Comparison of ENCODE assay signal across 25 mouse cellular contexts in the genomic region with DNA sequence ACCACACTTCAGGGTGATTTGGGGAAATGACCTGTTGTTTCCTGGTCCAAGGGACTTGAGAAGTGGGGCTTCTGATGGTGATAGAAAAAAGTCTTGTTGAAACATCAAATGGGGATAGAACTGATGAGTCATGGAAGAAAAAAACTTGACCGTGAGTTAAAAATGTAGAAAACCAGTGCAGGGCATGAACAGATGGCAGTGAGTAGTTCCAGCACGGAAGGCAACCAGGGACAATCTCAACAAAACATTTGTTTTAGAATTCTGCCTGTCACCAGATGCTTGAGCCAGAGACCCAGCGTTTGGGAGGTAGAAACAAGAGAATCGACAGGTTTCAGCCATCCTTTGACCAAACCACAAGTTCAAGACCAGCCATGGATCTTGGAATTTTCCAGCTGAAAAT. TPM values are rescaled to one million over a fixed set of nuclear protein-coding genes. Genes with fewer than 3 reads are reported as not detected.
A peak's percentile ranks its signal among the peaks of the same experiment; 100 is the strongest.
DNase-seq lines count a peak whose midpoint lies in the region; ATAC-seq and TF ChIP-seq lines count a peak whose summit lies in the region.
"Had no signal": no experiment of that assay in that cellular context is flagged by ENCODE, and none has a peak within 500 bp of the region (broad histone marks: within the 10 kb centered on the region; RNA-seq: fewer than 3 reads in every experiment).

No protein-coding gene starts in this region.

- no peak for TF ChIP-seq CTCF in layer of hippocampus, adult 2 months (conservative IDR thresholded peaks at IDR 0.05)
- TF ChIP-seq CTCF in lung, adult 2 months (IDR thresholded peaks at IDR 0.05; ENCODE audit: insufficient read depth, low read length): no peak

- intact Hi-C loops in left cerebral cortex, postnatal 36 days (cut with DNase I): no loop called here

- peak; percentile 12 to 56 for DNase-seq in layer of hippocampus, adult 2 months (ENCODE audit: low spot score in 2 of 2)
- DNase-seq in layer of hippocampus, postnatal 10 days (ENCODE audit: low spot score in 2 of 2): no peak
- DNase-seq in 3T3-L1 (ENCODE audit: low read depth, low spot score) (peak; percentile 22), NIH3T3 (ENCODE audit: low read depth) (peak; percentile 9)
- DNase-seq in left cerebral cortex, postnatal 36 days (ENCODE audit: low spot score in 2 of 2): peak; percentile 15 to 24
- no peak for DNase-seq in lung, adult 2 months
- DNase-seq: adrenal gland, postnatal 14 days; cerebellum, adult 8-10 months; cerebellum, postnatal 36 days; gastrocnemius, postnatal 36 days; heart, postnatal 36 days; kidney, adult 18-20 months; kidney, postnatal 4 days; thymus, adult 18-20 months; thymus, postnatal 36 days had no signal

- no peak for ATAC-seq in megakaryocyte, adult 5-6 weeks (ENCODE audit: poor library complexity, severe bottlenecking)
- ATAC-seq: forebrain, embryonic 16.5 days; inflammation-experienced regulatory T-cells, adult 6 months; lung, postnatal 0 days had no signal

- WGBS in lung, adult 2 months: 71% methylated on average over 4 of the region's 4 CpGs

- TF ChIP-seq POLR2A in lung, adult 2 months (IDR thresholded peaks at IDR 0.05; ENCODE audit: borderline replicate concordance, extremely low read depth, low read depth, low read length): no peak

- H3K27ac ChIP-seq in layer of hippocampus, adult 2 months: peak overlapping the region; percentile 54; the same call in 1 of the 2 replicates
- H3K27ac ChIP-seq: embryonic facial prominence, embryonic 15.5 days; heart, embryonic 15.5 days; hindbrain, embryonic 13.5 days; limb, embryonic 15.5 days; midbrain, embryonic 12.5 days; neural tube, embryonic 15.5 days had no signal

- no peak overlapping the region for H3K4me3 ChIP-seq in layer of hippocampus, adult 2 months
- no peak overlapping the region for H3K4me3 ChIP-seq in lung, adult 2 months (replicated peaks; ENCODE audit: extremely low read depth, low read depth, low read length)
- H3K4me3 ChIP-seq: embryonic facial prominence, embryonic 15.5 days; heart, embryonic 15.5 days; hindbrain, embryonic 13.5 days; limb, embryonic 15.5 days; midbrain, embryonic 12.5 days; neural tube, embryonic 15.5 days had no signal

- no peaks in the 10 kb centered on the region for H3K4me1 ChIP-seq in lung, adult 2 months (ENCODE audit: control insufficient read depth, insufficient read depth, low read length)
- H3K4me1 ChIP-seq: embryonic facial prominence, embryonic 15.5 days; heart, embryonic 15.5 days; hindbrain, embryonic 13.5 days; limb, embryonic 15.5 days; midbrain, embryonic 12.5 days; neural tube, embryonic 15.5 days had no signal

RNA-seq across cellular contexts. Expression of a gene that starts 32.0 kb away (rescaled TPM):
- 10 to 100 TPM; 43.3 to 52.2 TPM for total RNA-seq in layer of hippocampus, adult 2 months (2021)
- 10 to 100 TPM; 40.1 to 43.9 TPM for total RNA-seq in layer of hippocampus, postnatal 10 days (2021)
- 10 to 100 TPM; 42.5 to 45.7 TPM for total RNA-seq in left cerebral cortex, postnatal 36 days (2021)
- total RNA-seq in megakaryocyte, adult 5-6 weeks (2015): 122 and 151 TPM in 2 replicates
- 75.9 and 80.9 TPM in 2 replicates for total RNA-seq in megakaryocyte, adult 5-6 weeks (2017)
- polyA plus RNA-seq in lung, adult 2 months (2012; rRNA removed): 3.8 and 9.9 TPM in 2 replicates

RNA-seq across cellular contexts. Expression of a gene that starts 32.1 kb away (rescaled TPM):
- 10 to 100 TPM; 22.3 to 22.7 TPM for total RNA-seq in layer of hippocampus, adult 2 months (2021)
- 10 to 100 TPM; 31.4 to 33.0 TPM for total RNA-seq in layer of hippocampus, postnatal 10 days (2021)
- total RNA-seq in left cerebral cortex, postnatal 36 days (2021): 10 to 100 TPM; 20.8 to 22.4 TPM
- 189 and 218 TPM in 2 replicates for total RNA-seq in megakaryocyte, adult 5-6 weeks (2015)
- 208 and 222 TPM in 2 replicates for total RNA-seq in megakaryocyte, adult 5-6 weeks (2017)
- polyA plus RNA-seq in lung, adult 2 months (2012; rRNA removed): 35.6 and 45.1 TPM in 2 replicates

Comparison
In these comparisons a context has a peak if more than half of its experiments do, and no peak if none do; other contexts are left out.
1. DNase-seq: peak in layer of hippocampus, adult 2 months (2 of 2), 3T3-L1 (single experiment), NIH3T3 (single experiment) and left cerebral cortex, postnatal 36 days (2 of 2); none in layer of hippocampus, postnatal 10 days (0 of 2) and lung, adult 2 months (single experiment).
2. RNA of a gene that starts 32.1 kb away (total RNA-seq): 189 to 222 TPM in megakaryocyte, adult 5-6 weeks; 31.4 to 33.0 TPM in layer of hippocampus, postnatal 10 days, 22.3 to 22.7 TPM in layer of hippocampus, adult 2 months and 20.8 to 22.4 TPM in left cerebral cortex, postnatal 36 days; every median in the first group is over 4 times any median in the second.